Mouse (Mus musculus): ENCODE results near the gene Kcnj10. TPM values are rescaled to one million over a fixed set of nuclear protein-coding genes. Genes with fewer than 3 reads are reported as not detected.

The Kcnj10 gene
- polyA plus RNA-seq, 1 experiment: 7.3 TPM

- TF ChIP-seq POLR2A (IDR thresholded peaks at IDR 0.05; ENCODE audit: low read depth, low read length): no peak
- TF ChIP-seq CTCF (IDR thresholded peaks at IDR 0.05; ENCODE audit: extremely low read depth, insufficient read depth, insufficient read length, insufficient replicate concordance): no peak
- Histone ChIP-seq H3K27me3 (ENCODE audit: control insufficient read depth, insufficient read depth, low read length) (peaks cover 3% of the 10 kb centered on the region; the same call in 1 of the 2 replicates), H3K4me3 (ENCODE audit: extremely low read depth, insufficient read depth, insufficient read length) (no peak overlapping the region), H3K27ac (ENCODE audit: insufficient read depth, low read length) (no peak overlapping the region), H3K36me3 (ENCODE audit: control insufficient read depth, insufficient read depth, low read length) (peaks cover 4% of the 10 kb centered on the region), H3K4me1 (ENCODE audit: control insufficient read depth, insufficient read depth, insufficient read length) (peaks cover 5% of the 10 kb centered on the region; the same call in 1 of the 2 replicates)
- WGBS: 86% methylated on average over 6 of the region's 6 CpGs
- no peak for DNase-seq (ENCODE audit: low read depth in 1 of 2, low spot score in 2 of 2)
These were observed 17.1 kb upstream of the Kcnj10 start for GRCm38 (mm10) chr1:172323801-172324359.

- peaks cover under 1% of the 10 kb centered on the region; the same call in 1 of the 2 replicates for H3K36me3 ChIP-seq (ENCODE audit: control insufficient read depth, insufficient read depth, low read length)
- peaks cover 5% of the 10 kb centered on the region; the same call in 1 of the 2 replicates for H3K4me1 ChIP-seq (ENCODE audit: control insufficient read depth, insufficient read depth, insufficient read length)
- peak; percentile 48 to 71 for DNase-seq (ENCODE audit: low read depth in 1 of 2, low spot score in 2 of 2)
- no peak overlapping the region for H3K27ac ChIP-seq (ENCODE audit: insufficient read depth, low read length)
- H3K4me3 ChIP-seq (ENCODE audit: extremely low read depth, insufficient read depth, insufficient read length): no peak overlapping the region
- TF ChIP-seq POLR2A (IDR thresholded peaks at IDR 0.05; ENCODE audit: low read depth, low read length): no peak
- TF ChIP-seq CTCF (IDR thresholded peaks at IDR 0.05; ENCODE audit: extremely low read depth, insufficient read depth, insufficient read length, insufficient replicate concordance): peak; percentile 86
- H3K27me3 ChIP-seq (ENCODE audit: control insufficient read depth, insufficient read depth, low read length): peaks cover 3% of the 10 kb centered on the region; the same call in 1 of the 2 replicates
- WGBS: 26% methylated on average over 7 of the region's 7 CpGs
These were observed 16.3 kb upstream of the Kcnj10 start for GRCm38 (mm10) chr1:172324725-172325124.

GRCm38 (mm10) chr1:172325680-172326535 is 15.1 kb upstream of the Kcnj10 start:
- H3K27me3 ChIP-seq (ENCODE audit: control insufficient read depth, insufficient read depth, low read length): peaks cover 3% of the 10 kb centered on the region; the same call in 1 of the 2 replicates
- DNase-seq (ENCODE audit: low read depth in 1 of 2, low spot score in 2 of 2): peak in 1 of 2 experiments; percentile 77
- peaks cover 5% of the 10 kb centered on the region; the same call in 1 of the 2 replicates for H3K4me1 ChIP-seq (ENCODE audit: control insufficient read depth, insufficient read depth, insufficient read length)
- H3K4me3 ChIP-seq (ENCODE audit: extremely low read depth, insufficient read depth, insufficient read length): peak overlapping the region; percentile 43; the same call in 1 of the 2 replicates
- no peaks in the 10 kb centered on the region for H3K36me3 ChIP-seq (ENCODE audit: control insufficient read depth, insufficient read depth, low read length)
- WGBS: 23% methylated on average over 94 of the region's 94 CpGs
- no peak overlapping the region for H3K27ac ChIP-seq (ENCODE audit: insufficient read depth, low read length)
- TF ChIP-seq POLR2A (IDR thresholded peaks at IDR 0.05; ENCODE audit: low read depth, low read length) (no peak), CTCF (IDR thresholded peaks at IDR 0.05; ENCODE audit: extremely low read depth, insufficient read depth, insufficient read length, insufficient replicate concordance) (peak; percentile 66; the same call in 1 of the 2 replicates)

- Histone ChIP-seq H3K36me3 (ENCODE audit: control insufficient read depth, insufficient read depth, low read length) (no peaks in the 10 kb centered on the region), H3K27ac (ENCODE audit: insufficient read depth, low read length) (no peak overlapping the region), H3K27me3 (ENCODE audit: control insufficient read depth, insufficient read depth, low read length) (peaks cover 3% of the 10 kb centered on the region; the same call in 1 of the 2 replicates), H3K4me1 (ENCODE audit: control insufficient read depth, insufficient read depth, insufficient read length) (peaks cover 5% of the 10 kb centered on the region; the same call in 1 of the 2 replicates), H3K4me3 (ENCODE audit: extremely low read depth, insufficient read depth, insufficient read length) (no peak overlapping the region)
- no peak for TF ChIP-seq CTCF (IDR thresholded peaks at IDR 0.05; ENCODE audit: extremely low read depth, insufficient read depth, insufficient read length, insufficient replicate concordance)
- no peak for TF ChIP-seq POLR2A (IDR thresholded peaks at IDR 0.05; ENCODE audit: low read depth, low read length)
- no peak for DNase-seq (ENCODE audit: low read depth in 1 of 2, low spot score in 2 of 2)
- 59% methylated on average over 11 of the region's 11 CpGs for WGBS
These were observed 14.3 kb upstream of the Kcnj10 start for GRCm38 (mm10) chr1:172326684-172327083.

- no peak for DNase-seq (ENCODE audit: low read depth in 1 of 2, low spot score in 2 of 2)
- Histone ChIP-seq H3K36me3 (ENCODE audit: control insufficient read depth, insufficient read depth, low read length) (no peaks in the 10 kb centered on the region), H3K27me3 (ENCODE audit: control insufficient read depth, insufficient read depth, low read length) (peaks cover 3% of the 10 kb centered on the region; the same call in 1 of the 2 replicates), H3K4me3 (ENCODE audit: extremely low read depth, insufficient read depth, insufficient read length) (no peak overlapping the region), H3K27ac (ENCODE audit: insufficient read depth, low read length) (no peak overlapping the region), H3K4me1 (ENCODE audit: control insufficient read depth, insufficient read depth, insufficient read length) (peaks cover 5% of the 10 kb centered on the region; the same call in 1 of the 2 replicates)
- 73% methylated on average over 16 of the region's 16 CpGs for WGBS
- no peak for TF ChIP-seq CTCF (IDR thresholded peaks at IDR 0.05; ENCODE audit: extremely low read depth, insufficient read depth, insufficient read length, insufficient replicate concordance)
These were observed 13.6 kb upstream of the Kcnj10 start for GRCm38 (mm10) chr1:172327206-172328001.

GRCm38 (mm10) chr1:172328041-172328440 is 13.0 kb upstream of the Kcnj10 start:
- peaks cover 3% of the 10 kb centered on the region; the same call in 1 of the 2 replicates for H3K27me3 ChIP-seq (ENCODE audit: control insufficient read depth, insufficient read depth, low read length)

More at GRCm38 (mm10) chr1:172328041-172328440, 13.0 kb upstream of the Kcnj10 start:
- Histone ChIP-seq H3K27ac (ENCODE audit: insufficient read depth, low read length) (no peak overlapping the region), H3K4me3 (ENCODE audit: extremely low read depth, insufficient read depth, insufficient read length) (no peak overlapping the region), H3K4me1 (ENCODE audit: control insufficient read depth, insufficient read depth, insufficient read length) (peaks cover 5% of the 10 kb centered on the region; the same call in 1 of the 2 replicates), H3K36me3 (ENCODE audit: control insufficient read depth, insufficient read depth, low read length) (no peaks in the 10 kb centered on the region)
- 78% methylated on average over 3 of the region's 3 CpGs for WGBS
- TF ChIP-seq POLR2A (IDR thresholded peaks at IDR 0.05; ENCODE audit: low read depth, low read length) (no peak), CTCF (IDR thresholded peaks at IDR 0.05; ENCODE audit: extremely low read depth, insufficient read depth, insufficient read length, insufficient replicate concordance) (no peak)
- DNase-seq (ENCODE audit: low read depth in 1 of 2, low spot score in 2 of 2): no peak

Measured in spleen, adult 2 months (tissue).